Mouse (Mus musculus) neural tube, embryonic 13.5 days (tissue): ENCODE measurements around the gene Cym. TPM values are rescaled to one million over a fixed set of nuclear protein-coding genes. Genes with fewer than 3 reads are reported as not detected.

Experiments
- ATAC-seq: fragments of 200-750 bp; cut with Nextera tagmentation; 2 replicates; pipeline ENCODE4 v1.8.0; 2017; ENCODE audit warnings: low read depth, mild to moderate bottlenecking, moderate TSS enrichment, moderate library complexity
- H3K27ac ChIP-seq: fragments of 300-500 bp; sonication (generic); replicated peaks from 2 replicates; pipeline ENCODE4 v1.5.1; 2015; ENCODE audit warnings: moderate library complexity, mild to moderate bottlenecking, inconsistent platforms
- H3K27me3 ChIP-seq: fragments of 300-500 bp; sonication (generic); 2 replicates; pipeline ENCODE4 v1.6.1; 2015; ENCODE audit warnings: mild to moderate bottlenecking, inconsistent platforms
- H3K36me3 ChIP-seq: fragments of 300-500 bp; sonication (generic); 2 replicates; pipeline ENCODE4 v1.6.1; 2015; ENCODE audit warnings: mild to moderate bottlenecking, inconsistent platforms
- H3K4me1 ChIP-seq: fragments of 300-500 bp; sonication (generic); replicated peaks from 2 replicates; pipeline ENCODE4 v1.6.1; 2015; ENCODE audit warnings: inconsistent platforms
- H3K4me2 ChIP-seq: fragments of 300-500 bp; sonication (generic); 2 replicates; pipeline ENCODE4 v1.6.1; 2015; ENCODE audit warnings: inconsistent platforms, mild to moderate bottlenecking, moderate library complexity
- H3K4me3 ChIP-seq: fragments of 300-500 bp; sonication (generic); 2 replicates; pipeline ENCODE4 v1.5.1; 2015; ENCODE audit warnings: mild to moderate bottlenecking, inconsistent platforms
- H3K9ac ChIP-seq: fragments of 300-500 bp; sonication (generic); 2 replicates; pipeline ENCODE4 v1.6.1; 2015; ENCODE audit warnings: moderate library complexity, mild to moderate bottlenecking, inconsistent platforms
- H3K9me3 ChIP-seq: fragments of 300-500 bp; sonication (generic); 2 replicates; pipeline ENCODE4 v1.6.1; 2016; ENCODE audit warnings: inconsistent platforms
- WGBS: fragments of 180-500 bp; shearing (Covaris S2); methylation state at CpG from one replicate; pipeline ENCODE4 v1.1.7; 2015; 5-methylcytosine and 5-hydroxymethylcytosine counted together
- polyA plus RNA-seq: library from polyadenylated mRNA; unstranded; fragments of >200 nt; fragmentation: Nextera tagmentation; extraction: Ambion mirVana; gene quantifications from 2 replicates; pipeline ENCODE4 v1.2.1, GENCODE M21; 2015

Cym gene
- polyA plus RNA-seq, 1 experiment from 2014 or later: 0.27 TPM

DNA sequence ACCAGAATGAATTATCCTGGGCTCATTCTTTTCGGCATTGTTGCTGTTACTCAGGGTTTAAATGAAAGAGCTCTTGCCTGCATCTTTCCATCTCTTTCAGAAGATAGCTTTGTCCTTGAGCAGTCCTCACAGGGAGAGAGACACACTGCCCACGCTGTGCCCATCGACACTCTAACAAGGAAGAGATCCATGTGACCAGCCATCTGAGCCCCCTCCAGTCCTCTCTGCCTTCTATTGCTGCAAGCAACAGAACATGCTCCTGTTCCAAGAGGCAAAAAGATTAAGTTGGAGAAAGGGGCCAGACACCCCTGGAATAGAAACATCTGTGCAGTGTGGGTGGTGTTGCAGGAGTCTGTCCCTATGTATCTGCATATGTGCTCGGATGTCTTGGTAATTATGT, 34.5 kb downstream of the Cym start:
- Histone ChIP-seq H3K9me3 (no peaks in the 10 kb centered on the region), H3K36me3 (no peaks in the 10 kb centered on the region), H3K4me1 (no peaks in the 10 kb centered on the region), H3K4me3 (no peak overlapping the region), H3K27me3 (no peaks in the 10 kb centered on the region), H3K27ac (no peak overlapping the region), H3K4me2 (no peak overlapping the region), H3K9ac (no peak overlapping the region)
- ATAC-seq: no peak
- 73% methylated on average over 4 of the region's 4 CpGs for WGBS

DNA sequence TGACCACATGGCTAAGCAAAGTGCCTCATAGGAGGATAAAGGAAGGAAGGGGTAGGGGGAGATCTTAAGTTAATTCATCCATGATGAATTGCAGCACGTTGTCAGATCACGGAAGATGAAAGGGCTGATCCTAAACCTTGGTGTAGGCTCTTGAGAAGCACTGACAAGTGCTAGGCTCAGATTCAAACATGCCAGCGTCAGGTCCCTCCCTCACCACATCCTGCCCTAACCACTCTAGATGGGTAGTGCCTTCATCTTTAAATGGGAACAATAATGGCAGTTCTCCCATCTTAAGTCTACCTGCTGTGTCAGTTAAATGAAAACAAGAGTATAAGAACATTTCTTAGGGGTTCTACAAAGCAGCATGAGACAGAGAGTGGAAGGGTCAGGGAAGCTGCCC, 35.9 kb downstream of the Cym start:
- H3K4me2 ChIP-seq: no peak overlapping the region
- H3K4me1 ChIP-seq: no peaks in the 10 kb centered on the region
- no peaks in the 10 kb centered on the region for H3K36me3 ChIP-seq
- no peak overlapping the region for H3K4me3 ChIP-seq
- H3K9ac ChIP-seq: no peak overlapping the region
- H3K27me3 ChIP-seq: no peaks in the 10 kb centered on the region
- ATAC-seq: no peak
- WGBS: 77% methylated on average over 3 of the region's 3 CpGs
- H3K27ac ChIP-seq: no peak overlapping the region
- H3K9me3 ChIP-seq: no peaks in the 10 kb centered on the region

DNA sequence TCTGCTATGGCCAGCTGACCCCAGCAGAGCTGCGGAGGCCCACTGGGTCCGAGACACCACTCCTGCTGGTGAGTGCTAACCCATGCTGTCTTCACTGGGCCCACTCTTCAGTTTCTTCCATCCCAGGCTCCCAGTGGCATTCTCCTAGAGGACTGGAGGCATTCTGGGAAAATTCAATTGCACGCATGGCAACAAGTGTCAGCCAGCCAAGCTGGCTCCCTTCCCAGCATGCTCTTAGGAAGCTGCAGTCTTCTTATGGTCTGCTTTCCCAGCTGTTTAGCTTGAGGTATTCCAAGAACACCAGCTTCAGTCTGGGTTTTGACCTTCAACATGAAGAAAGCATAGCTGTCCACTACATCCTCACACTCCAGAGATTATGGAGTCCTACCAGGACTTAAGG, 38.4 kb downstream of the Cym start:
- no peaks in the 10 kb centered on the region for H3K9me3 ChIP-seq
- ATAC-seq: no peak
- H3K4me3 ChIP-seq: no peak overlapping the region
- H3K27me3 ChIP-seq: no peaks in the 10 kb centered on the region
- no peak overlapping the region for H3K27ac ChIP-seq
- no peaks in the 10 kb centered on the region for H3K4me1 ChIP-seq
- WGBS: 86% methylated on average over 3 of the region's 3 CpGs
- no peaks in the 10 kb centered on the region for H3K36me3 ChIP-seq
- H3K9ac ChIP-seq: no peak overlapping the region
- H3K4me2 ChIP-seq: no peak overlapping the region

GRCm38 (mm10) chr3:107182756-107183155, 38.8 kb downstream of the Cym start, which contains the start of gene Kcna10:
TSS of gene Kcna10 (plus strand) at chr3:107183056.
- Histone ChIP-seq H3K9me3 (no peaks in the 10 kb centered on the region), H3K36me3 (no peaks in the 10 kb centered on the region), H3K9ac (no peak within 1 kb of the TSS), H3K27me3 (no peaks in the 10 kb centered on the region), H3K4me1 (no peaks in the 10 kb centered on the region), H3K27ac (no peak within 1 kb of the TSS), H3K4me2 (no peak within 1 kb of the TSS), H3K4me3 (no peak within 1 kb of the TSS)
- 89% methylated on average over 1 of the region's 1 CpGs for WGBS
- ATAC-seq: no peak

DNA sequence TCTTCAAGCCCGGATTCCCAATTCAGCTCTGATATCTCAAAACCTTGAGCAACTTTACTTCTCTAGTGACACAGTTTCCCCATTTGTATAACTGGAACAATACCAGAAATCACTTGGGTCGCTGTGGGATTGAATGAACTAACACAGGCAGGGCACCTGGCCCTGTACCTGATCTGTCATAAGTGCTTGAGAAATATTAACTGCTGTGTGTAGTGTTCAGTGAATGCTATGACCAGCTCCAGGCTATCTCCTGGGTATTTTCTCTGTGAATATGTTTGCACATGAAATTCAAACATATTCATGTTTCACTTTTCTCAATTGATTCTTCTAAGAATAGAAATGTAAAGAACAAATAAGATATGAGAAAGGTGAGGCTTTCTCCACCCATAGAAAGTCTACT, 40.7 kb downstream of the Cym start:
- H3K4me3 ChIP-seq: no peak overlapping the region
- no peak overlapping the region for H3K9ac ChIP-seq
- H3K27me3 ChIP-seq: no peaks in the 10 kb centered on the region
- no peaks in the 10 kb centered on the region for H3K9me3 ChIP-seq
- peaks cover 12% of the 10 kb centered on the region for H3K4me1 ChIP-seq
- H3K27ac ChIP-seq: no peak overlapping the region
- H3K4me2 ChIP-seq: no peak overlapping the region
- ATAC-seq: no peak
- no peaks in the 10 kb centered on the region for H3K36me3 ChIP-seq
- 77% methylated on average over 2 of the region's 2 CpGs for WGBS

GRCm38 (mm10) chr3:107176501-107176900, 45.0 kb downstream of the Cym start:
- no peaks in the 10 kb centered on the region for H3K9me3 ChIP-seq
- H3K27me3 ChIP-seq: no peaks in the 10 kb centered on the region
- H3K4me3 ChIP-seq: no peak overlapping the region
- H3K4me2 ChIP-seq: no peak overlapping the region
- no peak overlapping the region for H3K9ac ChIP-seq
- H3K27ac ChIP-seq: peak overlapping the region; percentile 65
- peaks cover 14% of the 10 kb centered on the region for H3K4me1 ChIP-seq
- 9% methylated on average over 9 of the region's 9 CpGs for whole genome bisulfite sequencing
- peak; percentile 96 for ATAC-seq
- H3K36me3 ChIP-seq: no peaks in the 10 kb centered on the region

DNA sequence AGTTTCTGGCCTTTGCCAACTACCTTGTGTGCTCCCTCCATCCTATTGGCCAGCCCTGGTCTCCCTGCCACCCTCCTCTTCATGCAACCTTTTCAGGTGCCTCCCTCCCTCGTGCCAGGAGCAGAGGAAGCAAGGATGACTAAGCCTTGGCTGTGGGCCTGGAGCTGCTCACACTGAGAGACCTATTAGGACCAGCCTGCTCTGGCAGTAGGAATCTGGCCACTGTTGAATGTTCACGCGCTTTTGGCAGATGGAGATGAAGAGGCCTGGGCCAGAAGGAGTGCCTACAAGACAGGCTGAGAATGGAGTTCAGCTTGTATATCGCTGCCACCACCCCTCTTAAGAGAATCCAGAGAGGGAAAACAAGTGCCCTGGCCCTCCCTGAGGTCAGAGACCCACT, 46.0 kb downstream of the Cym start:
- no peak for ATAC-seq

DNA sequence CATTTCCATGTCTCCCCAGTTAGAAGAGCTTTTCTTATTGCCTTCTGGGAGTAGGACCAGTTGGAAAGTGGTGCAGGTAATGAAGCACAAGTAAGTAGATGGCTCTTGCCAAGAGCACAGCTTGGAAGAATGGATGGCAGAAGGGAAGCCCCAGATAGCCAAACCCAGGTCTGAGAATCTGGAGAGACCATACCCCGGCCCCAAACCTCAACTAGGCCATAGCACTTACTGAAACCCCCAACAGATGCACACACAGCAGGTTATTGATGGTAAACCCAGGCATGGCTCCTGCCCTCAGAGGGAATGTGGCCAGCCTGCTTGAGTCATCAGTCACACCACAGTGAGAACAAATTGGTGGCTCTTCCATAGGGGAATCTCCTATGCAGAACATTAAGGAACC, 49.0 kb downstream of the Cym start:
- no peak overlapping the region for H3K4me2 ChIP-seq
- peaks cover 14% of the 10 kb centered on the region for H3K4me1 ChIP-seq
- no peak for ATAC-seq
- no peak overlapping the region for H3K27ac ChIP-seq
- H3K9me3 ChIP-seq: no peaks in the 10 kb centered on the region
- 83% methylated on average over 1 of the region's 1 CpGs for whole genome bisulfite sequencing
- H3K36me3 ChIP-seq: no peaks in the 10 kb centered on the region
- H3K27me3 ChIP-seq: no peaks in the 10 kb centered on the region
- H3K9ac ChIP-seq: no peak overlapping the region
- no peak overlapping the region for H3K4me3 ChIP-seq

More for the DNA sequence above, 46.0 kb downstream of the Cym start:
- no peaks in the 10 kb centered on the region for H3K36me3 ChIP-seq
- H3K4me1 ChIP-seq: peaks cover 14% of the 10 kb centered on the region
- H3K27ac ChIP-seq: no peak overlapping the region
- H3K4me2 ChIP-seq: no peak overlapping the region
- no peak overlapping the region for H3K4me3 ChIP-seq
- H3K9ac ChIP-seq: no peak overlapping the region
- no peaks in the 10 kb centered on the region for H3K27me3 ChIP-seq
- 71% methylated on average over 4 of the region's 4 CpGs for WGBS
- H3K9me3 ChIP-seq: no peaks in the 10 kb centered on the region

DNA sequence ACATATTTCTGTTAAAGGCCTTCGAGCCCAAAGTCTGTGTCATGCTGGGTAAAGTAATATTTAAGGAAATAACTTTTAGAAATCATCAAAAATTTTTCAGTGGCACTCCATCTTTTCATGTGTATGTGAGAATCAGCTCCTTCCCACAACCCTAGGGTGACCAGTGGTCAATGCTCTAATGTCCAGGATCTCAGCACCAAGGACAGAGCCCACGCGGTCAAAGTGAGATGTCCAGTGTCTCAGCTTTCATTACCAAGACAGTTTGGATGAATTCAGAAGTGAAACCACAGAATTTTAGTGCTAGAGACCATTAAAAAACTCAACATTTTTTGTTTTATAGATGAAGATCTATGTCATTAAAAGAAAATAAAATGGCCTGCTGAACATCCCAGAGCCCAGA, 49.6 kb downstream of the Cym start:
- Histone ChIP-seq H3K4me2 (no peak overlapping the region), H3K27me3 (no peaks in the 10 kb centered on the region), H3K36me3 (no peaks in the 10 kb centered on the region), H3K9ac (no peak overlapping the region), H3K9me3 (no peaks in the 10 kb centered on the region), H3K27ac (no peak overlapping the region), H3K4me3 (no peak overlapping the region), H3K4me1 (peaks cover 13% of the 10 kb centered on the region)
- no peak for ATAC-seq
- WGBS: 85% methylated on average over 3 of the region's 3 CpGs

- Histone ChIP-seq H3K27me3 (no peaks in the 10 kb centered on the region), H3K9me3 (no peaks in the 10 kb centered on the region), H3K4me3 (no peak overlapping the region), H3K27ac (no peak overlapping the region), H3K4me1 (no peaks in the 10 kb centered on the region), H3K9ac (no peak overlapping the region), H3K4me2 (no peak overlapping the region), H3K36me3 (no peaks in the 10 kb centered on the region)
- ATAC-seq: no peak
- 84% methylated on average over 2 of the region's 2 CpGs for WGBS
Measured at GRCm38 (mm10) chr3:107169552-107169951, 52.0 kb downstream of the Cym start.

- WGBS: 82% methylated on average over 2 of the region's 2 CpGs
- Histone ChIP-seq H3K4me3 (no peak overlapping the region), H3K27me3 (no peaks in the 10 kb centered on the region), H3K4me1 (peaks cover 9% of the 10 kb centered on the region), H3K9me3 (no peaks in the 10 kb centered on the region), H3K27ac (no peak overlapping the region), H3K9ac (no peak overlapping the region), H3K4me2 (no peak overlapping the region), H3K36me3 (no peaks in the 10 kb centered on the region)
- ATAC-seq: no peak
Measured at GRCm38 (mm10) chr3:107162741-107163140, 58.8 kb downstream of the Cym start.
